Mouse (Mus musculus) left cerebral cortex, postnatal 14 days (tissue): ENCODE results near the gene Ipmk. TPM values are rescaled to one million over a fixed set of nuclear protein-coding genes. Genes with fewer than 3 reads are reported as not detected.

Source experiments
- DNase-seq, 2 experiments: peaks; one replicate each; pipeline ENCODE4 v3.0.0; 2021 to 2022; ENCODE audit warnings: low spot score in 2 of 2, mixed read lengths in 1 of 2
- intact Hi-C: fragments of 180-260 bp; cut with DNase I; formaldehyde crosslinking; loops from one replicate; pipeline ENCODE4 v1.15.1; 2025
- total RNA-seq, 2 experiments: library from RNA; stranded (reverse); gene quantifications; 2 replicates each; pipeline ENCODE4 v1.2.3; 2021

Gene Ipmk
- total RNA-seq, 2 experiments from 2014 or later = 27.8 to 31.6 TPM

GRCm38 (mm10) chr10:71472033-71472432, 124.5 kb downstream of the Ipmk start:
- DNase-seq = no peak
- intact Hi-C loops = no loop called here

GRCm38 (mm10) chr10:71473590-71473989, 126.0 kb downstream of the Ipmk start:
- DNase-seq = no peak
- intact Hi-C loops = no loop called here

GRCm38 (mm10) chr10:71476471-71477080, 129.0 kb downstream of the Ipmk start:
- intact Hi-C loops = no loop called here
- no peak for DNase-seq

GRCm38 (mm10) chr10:71477147-71477546, 129.6 kb downstream of the Ipmk start:
- intact Hi-C loops = no loop called here
- no peak for DNase-seq

GRCm38 (mm10) chr10:71479700-71480325, 132.2 kb downstream of the Ipmk start:
- peak; percentile 83 to 89 for DNase-seq
- intact Hi-C loops = loop anchor here (5.0 kb wide), 1 partner anchor 1617 kb away; the partner anchor contains the start of gene Pcdh15

Other genes starting within 250 kb of the Ipmk start
- gene Bicc1, start 188.1 kb upstream of the Ipmk start, total RNA-seq = 1 to 10 TPM; 6.5 to 6.7 TPM
- gene Tfam, start 109.5 kb upstream of the Ipmk start, total RNA-seq = 10 to 100 TPM; 36.0 to 40.0 TPM
- gene Ube2d1, start 62.5 kb upstream of the Ipmk start, total RNA-seq = 10 to 100 TPM; 60.3 to 62.5 TPM
- gene Cisd1, start 2.8 kb upstream of the Ipmk start, total RNA-seq = 100 to 1,000 TPM; 134 to 138 TPM